Mouse (Mus musculus): Measurements from ENCODE around the gene Ube2b. TPM values are rescaled to one million over a fixed set of nuclear protein-coding genes. Genes with fewer than 3 reads are reported as not detected.
A peak's percentile ranks its signal among the peaks of the same experiment; 100 is the strongest.

Gene Ube2b
- polyA plus RNA-seq, 1 experiment from 2014 or later = 286 TPM

DNA sequence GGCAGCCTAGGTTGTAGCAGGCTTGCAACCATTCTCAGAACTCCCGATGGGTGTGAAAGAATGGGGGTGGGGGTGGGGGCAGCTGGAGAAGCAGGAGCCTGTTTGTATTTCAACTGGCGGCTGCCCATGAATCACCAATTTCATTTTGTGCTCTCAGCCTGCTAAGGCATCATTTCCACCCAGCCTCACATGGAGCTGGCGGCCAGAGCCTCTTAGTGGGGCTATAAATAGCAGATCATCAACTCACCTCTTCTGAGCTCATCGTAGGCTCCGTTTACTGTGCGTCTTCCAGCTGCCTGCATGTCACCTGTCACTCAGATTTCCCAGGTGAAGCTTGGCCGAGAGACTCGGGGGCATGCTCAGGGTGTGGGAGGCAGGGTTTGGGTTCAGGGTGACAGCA, 55.0 kb downstream of the Ube2b start:
- Histone ChIP-seq H3K4me1 (ENCODE audit: control insufficient read depth, insufficient read depth, low read length) (peaks cover 20% of the 10 kb centered on the region), H3K36me3 (ENCODE audit: control insufficient read depth, insufficient read depth) (no peaks in the 10 kb centered on the region), H3K27me3 (ENCODE audit: control insufficient read depth, insufficient read depth, low read length) (no peaks in the 10 kb centered on the region), H3K9me3 (replicated peaks; ENCODE audit: control insufficient read depth, low read length) (no peaks in the 10 kb centered on the region), H3K9ac (ENCODE audit: low read length) (0 out of 2 replicates have a peak overlapping the region, but pooled peaks have one; percentile 16), H3K4me3 (ENCODE audit: low read length) (no peak overlapping the region), H3K27ac (ENCODE audit: low read length) (peak overlapping the region; percentile 61), H3K4me2 (ENCODE audit: low read depth, low read length) (peak overlapping the region; percentile 53)
- WGBS = 9% methylated on average over 8 of the region's 8 CpGs
- peak; percentile 68 for ATAC-seq (replicated peaks; ENCODE audit: extremely low read depth, insufficient read depth, low FRiP score)

DNA sequence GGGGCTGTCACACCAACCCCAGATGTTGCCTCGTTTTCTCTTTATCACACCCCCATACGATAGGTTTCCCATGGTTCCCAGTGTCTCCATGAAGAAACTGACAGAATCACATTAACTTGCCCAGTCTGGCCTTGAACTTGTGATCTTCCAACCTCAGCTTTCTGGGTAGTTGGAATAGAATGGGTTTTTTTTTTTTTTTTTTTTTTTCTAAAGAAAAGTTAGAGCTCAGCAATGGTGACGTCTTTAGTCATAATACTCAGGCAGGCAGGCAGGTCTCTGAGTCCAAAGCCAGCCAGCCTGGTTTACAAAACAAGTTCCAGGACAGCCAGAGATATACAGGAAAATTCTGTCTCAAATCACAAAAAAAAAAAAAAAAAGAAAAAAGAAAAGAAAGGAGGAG, 56.3 kb downstream of the Ube2b start:
- Histone ChIP-seq H3K27me3 (ENCODE audit: control insufficient read depth, insufficient read depth, low read length) (no peaks in the 10 kb centered on the region), H3K36me3 (ENCODE audit: control insufficient read depth, insufficient read depth) (no peaks in the 10 kb centered on the region), H3K27ac (ENCODE audit: low read length) (no peak overlapping the region), H3K9ac (ENCODE audit: low read length) (no peak overlapping the region), H3K4me3 (ENCODE audit: low read length) (no peak overlapping the region), H3K4me2 (ENCODE audit: low read depth, low read length) (no peak overlapping the region), H3K9me3 (replicated peaks; ENCODE audit: control insufficient read depth, low read length) (no peaks in the 10 kb centered on the region), H3K4me1 (ENCODE audit: control insufficient read depth, insufficient read depth, low read length) (peaks cover 21% of the 10 kb centered on the region)
- ATAC-seq (replicated peaks; ENCODE audit: extremely low read depth, insufficient read depth, low FRiP score) = no peak
- WGBS = 82% methylated on average over 3 of the region's 3 CpGs

DNA sequence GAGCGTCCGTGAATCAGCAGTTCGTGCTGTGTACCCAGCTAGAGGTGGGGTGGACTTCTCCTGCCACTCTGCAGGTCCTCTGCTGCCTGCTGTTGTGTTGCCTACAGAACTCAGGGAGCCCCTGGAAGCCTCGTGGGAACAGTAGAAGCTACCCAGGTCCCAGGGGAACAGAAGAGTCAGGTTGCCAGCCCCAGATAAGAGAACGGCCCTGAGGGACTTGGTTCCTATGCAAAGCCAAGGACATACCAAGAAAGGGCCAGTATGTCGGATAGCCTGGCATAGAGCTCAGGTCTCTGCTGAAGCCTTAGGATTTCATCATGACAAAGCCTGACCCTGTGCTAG, 57.1 kb downstream of the Ube2b start:
- Histone ChIP-seq H3K4me3 (ENCODE audit: low read length) (no peak overlapping the region), H3K27ac (ENCODE audit: low read length) (no peak overlapping the region), H3K9ac (ENCODE audit: low read length) (no peak overlapping the region), H3K4me2 (ENCODE audit: low read depth, low read length) (no peak overlapping the region), H3K36me3 (ENCODE audit: control insufficient read depth, insufficient read depth) (no peaks in the 10 kb centered on the region), H3K9me3 (replicated peaks; ENCODE audit: control insufficient read depth, low read length) (no peaks in the 10 kb centered on the region), H3K27me3 (ENCODE audit: control insufficient read depth, insufficient read depth, low read length) (no peaks in the 10 kb centered on the region), H3K4me1 (ENCODE audit: control insufficient read depth, insufficient read depth, low read length) (peaks cover 24% of the 10 kb centered on the region)
- no peak for ATAC-seq (replicated peaks; ENCODE audit: extremely low read depth, insufficient read depth, low FRiP score)
- WGBS = 41% methylated on average over 6 of the region's 6 CpGs

DNA sequence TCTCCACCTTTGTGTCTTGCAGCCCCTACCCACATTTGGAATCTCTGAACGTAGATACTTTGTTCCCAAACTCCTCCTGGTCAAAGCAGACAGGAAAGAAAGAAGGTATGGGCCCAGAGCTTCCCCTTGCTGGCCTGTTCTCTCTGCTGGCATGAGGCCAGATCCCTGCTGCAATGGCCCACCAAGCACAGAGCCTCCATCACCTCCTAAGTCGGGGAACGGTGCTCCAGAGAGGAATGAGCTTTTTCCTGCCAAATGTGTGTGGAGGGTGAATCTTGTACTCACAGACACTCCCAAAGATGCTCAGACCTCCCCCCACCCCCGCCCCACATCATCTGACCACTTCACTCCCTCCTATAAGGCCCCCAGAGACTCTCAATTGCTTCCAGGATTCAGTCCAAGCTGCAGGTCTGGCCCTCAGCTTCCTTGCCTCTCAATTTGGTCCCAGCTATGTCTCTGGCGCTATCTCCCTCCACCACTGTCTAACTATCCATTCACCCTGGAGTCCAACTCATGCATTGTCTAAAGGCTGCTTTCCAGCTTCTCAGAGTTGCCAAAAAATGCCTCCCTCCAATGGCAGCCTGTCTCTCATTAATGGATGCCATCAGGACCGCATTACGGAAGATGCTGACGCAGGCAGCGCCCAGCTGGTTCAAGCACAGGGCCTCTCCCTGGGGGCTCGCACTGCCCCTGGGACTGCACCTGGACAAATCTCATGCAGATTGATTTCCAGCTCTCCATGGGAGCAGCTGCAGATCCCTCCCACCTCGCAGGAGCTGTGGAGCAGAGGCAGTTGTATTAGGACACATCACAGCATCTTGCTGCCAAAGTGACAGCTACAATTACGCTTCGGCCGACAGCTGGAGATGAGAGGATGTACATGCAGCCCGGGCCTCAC, 57.7 kb downstream of the Ube2b start:
- Histone ChIP-seq H3K36me3 (ENCODE audit: control insufficient read depth, insufficient read depth) (no peaks in the 10 kb centered on the region), H3K4me3 (ENCODE audit: low read length) (no peak overlapping the region), H3K9ac (ENCODE audit: low read length) (no peak overlapping the region), H3K9me3 (replicated peaks; ENCODE audit: control insufficient read depth, low read length) (no peaks in the 10 kb centered on the region), H3K27me3 (ENCODE audit: control insufficient read depth, insufficient read depth, low read length) (no peaks in the 10 kb centered on the region), H3K4me2 (ENCODE audit: low read depth, low read length) (no peak overlapping the region), H3K4me1 (ENCODE audit: control insufficient read depth, insufficient read depth, low read length) (peaks cover 24% of the 10 kb centered on the region), H3K27ac (ENCODE audit: low read length) (no peak overlapping the region)
- no peak for ATAC-seq (replicated peaks; ENCODE audit: extremely low read depth, insufficient read depth, low FRiP score)
- WGBS = 59% methylated on average over 15 of the region's 15 CpGs

DNA sequence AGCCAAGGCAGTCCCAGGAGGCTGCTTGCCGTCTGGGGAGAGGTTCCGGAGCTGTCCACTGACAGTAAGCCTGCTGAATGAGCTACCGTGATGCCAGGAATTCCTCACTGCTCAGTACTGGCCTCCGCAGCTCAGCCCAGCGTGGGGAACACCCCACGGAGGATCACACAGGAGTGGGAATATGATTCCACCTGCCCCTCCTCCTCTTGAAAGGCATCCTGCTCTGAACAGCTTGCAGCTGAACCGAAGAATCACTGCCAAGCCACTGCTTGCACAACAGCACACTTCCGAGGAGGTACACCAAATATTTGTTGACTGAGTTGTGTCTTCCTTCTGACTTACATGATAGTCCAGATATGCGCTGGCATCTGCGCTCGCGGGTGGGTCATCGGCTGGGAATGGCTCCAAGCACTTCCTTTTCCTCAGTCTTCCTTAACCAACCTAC, 60.0 kb downstream of the Ube2b start:
- no peaks in the 10 kb centered on the region for H3K9me3 ChIP-seq (replicated peaks; ENCODE audit: control insufficient read depth, low read length)
- H3K27me3 ChIP-seq (ENCODE audit: control insufficient read depth, insufficient read depth, low read length) = no peaks in the 10 kb centered on the region
- no peak overlapping the region for H3K27ac ChIP-seq (ENCODE audit: low read length)
- H3K4me2 ChIP-seq (ENCODE audit: low read depth, low read length) = no peak overlapping the region
- no peak overlapping the region for H3K4me3 ChIP-seq (ENCODE audit: low read length)
- ATAC-seq (replicated peaks; ENCODE audit: extremely low read depth, insufficient read depth, low FRiP score) = no peak
- no peaks in the 10 kb centered on the region for H3K36me3 ChIP-seq (ENCODE audit: control insufficient read depth, insufficient read depth)
- 38% methylated on average over 13 of the region's 13 CpGs for WGBS
- no peak overlapping the region for H3K9ac ChIP-seq (ENCODE audit: low read length)
- H3K4me1 ChIP-seq (ENCODE audit: control insufficient read depth, insufficient read depth, low read length) = peaks cover 16% of the 10 kb centered on the region

DNA sequence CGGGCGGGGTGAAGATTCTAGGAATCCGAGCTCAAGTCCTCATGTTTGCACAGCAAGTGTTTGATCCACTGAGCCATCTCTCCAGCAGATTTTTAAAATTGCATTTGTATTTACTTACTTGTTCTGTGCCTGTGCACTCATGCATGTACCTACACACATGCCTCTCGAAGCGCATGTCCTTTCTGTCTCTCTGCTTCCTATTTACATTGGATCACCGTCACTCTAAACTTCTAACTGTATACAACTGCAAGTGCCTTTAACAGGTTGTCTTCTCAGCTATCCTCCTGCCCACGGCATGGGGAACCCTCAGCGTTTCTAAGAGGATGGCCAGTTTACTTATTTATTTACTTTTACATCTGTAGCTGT, 61.0 kb downstream of the Ube2b start:
- Histone ChIP-seq H3K4me3 (ENCODE audit: low read length) (no peak overlapping the region), H3K4me2 (ENCODE audit: low read depth, low read length) (no peak overlapping the region), H3K9me3 (replicated peaks; ENCODE audit: control insufficient read depth, low read length) (no peaks in the 10 kb centered on the region), H3K36me3 (ENCODE audit: control insufficient read depth, insufficient read depth) (no peaks in the 10 kb centered on the region), H3K27ac (ENCODE audit: low read length) (no peak overlapping the region), H3K4me1 (ENCODE audit: control insufficient read depth, insufficient read depth, low read length) (peaks cover 8% of the 10 kb centered on the region), H3K9ac (ENCODE audit: low read length) (no peak overlapping the region), H3K27me3 (ENCODE audit: control insufficient read depth, insufficient read depth, low read length) (no peaks in the 10 kb centered on the region)
- WGBS = 76% methylated on average over 8 of the region's 8 CpGs
- ATAC-seq (replicated peaks; ENCODE audit: extremely low read depth, insufficient read depth, low FRiP score) = no peak

DNA sequence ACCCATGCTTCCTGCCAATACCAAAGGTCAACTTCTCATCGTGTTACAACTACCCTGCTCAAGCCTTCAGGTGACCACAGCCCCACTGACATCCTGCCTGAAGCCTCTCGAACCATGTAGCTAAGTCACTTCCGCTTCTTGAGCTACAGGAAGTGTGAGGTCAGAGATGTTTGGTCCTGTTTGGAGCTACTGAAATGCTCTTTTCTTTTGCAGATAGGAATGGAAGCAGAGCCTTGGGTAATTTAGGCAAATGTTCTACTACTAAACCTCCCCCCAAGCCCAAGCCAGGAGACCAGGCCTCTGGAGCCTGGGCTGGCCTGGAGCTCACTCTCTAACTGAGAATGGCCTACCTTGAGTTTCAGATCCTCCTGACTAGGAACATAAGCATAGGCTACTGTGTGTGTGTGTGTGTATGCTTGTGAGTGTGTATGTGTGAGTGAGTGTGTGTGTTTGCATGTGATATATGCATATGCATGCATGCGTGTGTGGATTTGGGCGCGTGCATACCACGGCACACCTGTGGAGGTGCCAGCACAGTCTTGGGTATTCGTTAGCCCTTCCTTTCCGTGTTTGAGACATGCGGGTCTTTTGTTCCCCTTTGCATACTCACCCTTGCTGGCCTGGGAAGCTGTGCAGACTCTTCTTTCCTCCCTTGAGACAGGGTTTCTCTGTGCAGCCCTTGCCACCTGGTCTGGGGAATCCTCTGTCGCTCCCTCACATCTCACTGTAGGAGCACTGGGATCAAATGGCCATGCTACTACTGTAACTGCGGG, 61.6 kb downstream of the Ube2b start:
- no peaks in the 10 kb centered on the region for H3K36me3 ChIP-seq (ENCODE audit: control insufficient read depth, insufficient read depth)
- no peak overlapping the region for H3K9ac ChIP-seq (ENCODE audit: low read length)
- no peaks in the 10 kb centered on the region for H3K9me3 ChIP-seq (replicated peaks; ENCODE audit: control insufficient read depth, low read length)
- WGBS = 74% methylated on average over 12 of the region's 12 CpGs
- ATAC-seq (replicated peaks; ENCODE audit: extremely low read depth, insufficient read depth, low FRiP score) = no peak
- no peak overlapping the region for H3K4me3 ChIP-seq (ENCODE audit: low read length)
- H3K4me2 ChIP-seq (ENCODE audit: low read depth, low read length) = no peak overlapping the region
- H3K27ac ChIP-seq (ENCODE audit: low read length) = peak overlapping the region; percentile 15; the same call in 1 of the 2 replicates
- H3K27me3 ChIP-seq (ENCODE audit: control insufficient read depth, insufficient read depth, low read length) = no peaks in the 10 kb centered on the region
- H3K4me1 ChIP-seq (ENCODE audit: control insufficient read depth, insufficient read depth, low read length) = peaks cover 8% of the 10 kb centered on the region

DNA sequence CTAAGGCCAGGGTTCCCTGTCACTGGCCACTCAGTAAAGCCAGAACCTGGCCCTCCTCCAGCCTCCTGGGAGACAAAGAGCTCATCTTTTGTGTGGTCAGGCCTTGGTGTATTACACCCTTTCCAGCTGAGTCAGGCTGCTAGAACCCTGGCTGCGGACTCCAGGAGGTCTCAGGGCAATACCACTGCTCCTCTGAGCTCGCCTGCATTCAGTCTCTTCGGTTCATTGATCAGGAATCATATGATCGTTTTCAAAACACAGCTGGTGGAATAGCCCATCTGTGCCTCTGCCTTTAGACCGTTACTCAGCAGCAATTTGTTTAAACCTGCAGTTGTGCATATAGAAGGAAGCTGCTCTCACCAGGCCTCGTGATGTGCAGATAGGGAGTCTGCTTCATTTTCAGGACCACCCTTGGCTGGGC, 63.2 kb downstream of the Ube2b start:
- H3K27me3 ChIP-seq (ENCODE audit: control insufficient read depth, insufficient read depth, low read length) = no peaks in the 10 kb centered on the region
- H3K9me3 ChIP-seq (replicated peaks; ENCODE audit: control insufficient read depth, low read length) = no peaks in the 10 kb centered on the region
- H3K36me3 ChIP-seq (ENCODE audit: control insufficient read depth, insufficient read depth) = no peaks in the 10 kb centered on the region
- no peak overlapping the region for H3K27ac ChIP-seq (ENCODE audit: low read length)
- H3K4me3 ChIP-seq (ENCODE audit: low read length) = no peak overlapping the region
- 75% methylated on average over 6 of the region's 6 CpGs for WGBS
- ATAC-seq (replicated peaks; ENCODE audit: extremely low read depth, insufficient read depth, low FRiP score) = no peak
- peaks cover 6% of the 10 kb centered on the region for H3K4me1 ChIP-seq (ENCODE audit: control insufficient read depth, insufficient read depth, low read length)
- H3K4me2 ChIP-seq (ENCODE audit: low read depth, low read length) = no peak overlapping the region
- H3K9ac ChIP-seq (ENCODE audit: low read length) = no peak overlapping the region
